Mouse (Mus musculus) lung, adult 2 months (tissue): Measurements from ENCODE around the gene Lrat. TPM values are rescaled to one million over a fixed set of nuclear protein-coding genes. Genes with fewer than 3 reads are reported as not detected.

Experiments
- DNase-seq: peaks from one replicate; pipeline ENCODE4 v3.0.0; 2022
- H3K4me1 ChIP-seq: fragments of 200-500 bp; 2 replicates; pipeline ENCODE4 v1.6.1; 2011; ENCODE audit warnings: low read length; ENCODE audit not compliant: control insufficient read depth, insufficient read depth
- H3K4me3 ChIP-seq: fragments of 200-500 bp; replicated peaks from 2 replicates; pipeline ENCODE3; 2011; ENCODE audit warnings: low read depth, mild to moderate bottlenecking, control low read depth, low read length; ENCODE audit errors: extremely low read depth
- CTCF ChIP-seq: fragments of 200-500 bp; IDR thresholded peaks from 2 replicates; pipeline ENCODE4 v1.5.1; 2011; ENCODE audit warnings: mild to moderate bottlenecking, low read length, control low read depth; ENCODE audit not compliant: insufficient read depth
- POLR2A ChIP-seq: fragments of 200-500 bp; IDR thresholded peaks from 2 replicates; pipeline ENCODE4 v1.6.1; 2011; ENCODE audit warnings: low read depth, mild to moderate bottlenecking, control low read depth, low read length, borderline replicate concordance; ENCODE audit errors: extremely low read depth
- whole genome bisulfite sequencing: fragments of 180-500 bp; shearing (Covaris S2); methylation state at CpG from one replicate; pipeline ENCODE4 v1.1.7; 2018; 5-methylcytosine and 5-hydroxymethylcytosine counted together
- polyA plus RNA-seq: library from polyadenylated mRNA; depleted of rRNA; stranded (reverse); fragments of >200 nt; gene quantifications from 2 replicates; pipeline ENCODE4 v1.2.3, GENCODE M21; 2012; rRNA removed

The Lrat gene
- polyA plus RNA-seq: 5.5 and 13.8 TPM in 2 replicates

DNA sequence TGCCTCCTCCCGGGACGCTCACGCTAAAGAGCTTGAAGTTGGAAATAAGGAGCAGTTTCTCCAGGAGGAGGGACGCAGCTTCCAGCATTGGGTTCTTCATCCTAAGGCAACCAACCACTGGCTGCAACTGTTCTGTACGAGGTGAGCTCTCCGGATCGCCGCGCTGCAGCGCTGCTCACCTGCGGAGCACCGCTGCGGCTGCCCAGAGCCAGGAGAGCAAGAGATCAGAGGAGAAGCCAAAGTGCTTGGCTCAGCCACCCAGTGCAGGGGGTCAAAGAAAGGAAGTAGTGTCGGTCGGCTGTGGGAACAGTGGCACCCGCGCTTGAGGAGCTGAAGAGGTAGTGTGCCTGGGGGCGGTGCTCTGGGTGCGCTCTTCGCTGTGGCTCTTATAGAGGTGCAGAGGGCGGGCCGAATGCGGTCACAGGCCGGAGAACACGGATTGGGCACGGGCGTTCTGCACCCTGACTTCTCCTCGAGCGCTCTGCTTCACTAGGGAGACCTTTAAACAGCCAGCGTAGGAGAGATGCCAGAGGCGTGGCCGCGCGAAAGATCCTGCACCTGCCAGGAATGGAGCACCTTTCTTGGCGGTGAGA is at the start of gene Lrat:
TSS of gene Lrat (minus strand) at position 361 of the 593 bp plus-strand sequence.
- H3K4me3 ChIP-seq: peak within 1 kb of the TSS; percentile 66
- peaks cover 4% of the 10 kb centered on the region for H3K4me1 ChIP-seq
- 1% methylated on average over 35 of the region's 35 CpGs for WGBS
- TF ChIP-seq CTCF (no peak), POLR2A (peak; percentile 41; the same call in 1 of the 2 replicates)
- DNase-seq: peak; percentile 22

DNA sequence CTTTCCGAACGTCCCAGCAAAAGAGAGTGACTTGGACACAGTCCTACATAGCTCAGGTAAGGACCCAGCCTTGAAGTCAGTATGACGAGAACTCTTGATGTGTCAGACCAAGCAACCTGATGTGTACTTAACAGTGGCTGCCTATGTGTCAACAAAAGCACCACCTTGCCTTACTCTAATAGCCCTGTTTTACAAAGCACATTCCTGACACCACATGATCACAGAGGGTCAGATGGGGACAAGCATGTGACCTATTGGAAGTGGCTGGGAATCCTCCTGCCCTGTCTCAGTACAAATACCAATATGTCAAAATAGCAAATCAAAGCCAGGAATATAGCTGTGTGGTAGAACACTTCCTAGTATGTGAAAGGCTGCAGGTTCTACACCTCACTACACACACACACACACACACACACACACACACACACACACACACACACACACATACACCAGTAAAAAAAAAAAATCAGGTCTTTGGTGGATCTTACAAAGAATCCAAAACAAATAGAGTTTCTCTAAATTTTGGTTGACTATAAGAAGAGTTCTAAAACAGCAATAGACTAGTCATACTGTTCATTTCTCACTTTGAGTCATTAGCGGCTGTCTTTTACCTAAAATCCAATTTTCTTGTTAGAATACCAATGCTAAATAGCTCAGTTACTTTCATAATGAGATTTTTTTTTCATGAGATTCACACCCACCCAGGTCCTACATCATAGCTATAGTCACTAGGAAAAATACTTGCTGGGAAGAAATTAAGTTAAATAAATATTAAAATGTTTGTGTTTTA is 48.6 kb upstream of the Lrat start:
- WGBS: 70% methylated on average over 4 of the region's 4 CpGs
- no peak for DNase-seq
- H3K4me1 ChIP-seq: no peaks in the 10 kb centered on the region; the same call in 1 of the 2 replicates
- no peak overlapping the region for H3K4me3 ChIP-seq
- TF ChIP-seq CTCF (no peak), POLR2A (no peak)

DNA sequence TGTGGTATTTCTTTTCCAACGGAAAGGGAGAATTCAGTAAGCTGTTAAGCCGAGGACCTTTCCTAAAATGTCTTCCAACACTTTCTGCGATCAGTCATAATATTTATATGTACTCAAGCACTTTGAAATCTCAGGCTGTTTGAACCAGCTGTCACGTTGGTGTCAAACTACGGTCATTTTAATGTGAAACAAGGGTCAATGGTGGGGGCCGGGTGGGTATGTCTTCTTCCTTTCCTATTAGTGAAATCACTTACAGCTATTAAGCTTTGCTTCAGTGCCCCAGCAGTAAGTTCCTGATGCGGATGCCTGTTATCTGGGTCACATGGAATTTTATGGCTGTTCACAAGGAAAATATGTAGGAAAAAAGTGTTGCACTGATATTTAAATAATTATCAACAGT is 46.9 kb upstream of the Lrat start:
- DNase-seq: no peak
- H3K4me1 ChIP-seq: no peaks in the 10 kb centered on the region; the same call in 1 of the 2 replicates
- WGBS: 29% methylated on average over 7 of the region's 7 CpGs
- TF ChIP-seq CTCF (no peak), POLR2A (no peak)
- H3K4me3 ChIP-seq: no peak overlapping the region

DNA sequence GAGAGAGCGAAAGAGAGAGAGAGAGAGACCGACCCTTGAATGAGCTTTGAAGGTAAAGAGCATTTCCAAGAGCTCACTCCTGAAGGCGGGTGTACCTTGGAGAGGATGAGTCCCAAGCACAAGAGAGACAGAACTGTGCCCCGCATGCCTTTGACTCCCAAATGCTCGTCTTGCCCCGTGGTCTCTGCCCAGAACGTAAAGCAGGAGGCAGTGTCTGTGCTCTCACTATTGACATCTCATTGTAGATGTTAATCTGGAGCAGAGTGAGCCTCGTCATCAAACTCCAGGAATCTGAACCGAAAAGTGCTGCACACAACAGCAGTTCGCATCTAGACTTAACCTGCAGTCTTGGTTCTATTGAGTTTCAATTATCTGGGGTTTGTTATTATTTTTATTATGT is 46.4 kb upstream of the Lrat start:
- H3K4me1 ChIP-seq: no peaks in the 10 kb centered on the region; the same call in 1 of the 2 replicates
- TF ChIP-seq CTCF (no peak), POLR2A (no peak)
- WGBS: 33% methylated on average over 10 of the region's 10 CpGs
- no peak for DNase-seq
- no peak overlapping the region for H3K4me3 ChIP-seq

DNA sequence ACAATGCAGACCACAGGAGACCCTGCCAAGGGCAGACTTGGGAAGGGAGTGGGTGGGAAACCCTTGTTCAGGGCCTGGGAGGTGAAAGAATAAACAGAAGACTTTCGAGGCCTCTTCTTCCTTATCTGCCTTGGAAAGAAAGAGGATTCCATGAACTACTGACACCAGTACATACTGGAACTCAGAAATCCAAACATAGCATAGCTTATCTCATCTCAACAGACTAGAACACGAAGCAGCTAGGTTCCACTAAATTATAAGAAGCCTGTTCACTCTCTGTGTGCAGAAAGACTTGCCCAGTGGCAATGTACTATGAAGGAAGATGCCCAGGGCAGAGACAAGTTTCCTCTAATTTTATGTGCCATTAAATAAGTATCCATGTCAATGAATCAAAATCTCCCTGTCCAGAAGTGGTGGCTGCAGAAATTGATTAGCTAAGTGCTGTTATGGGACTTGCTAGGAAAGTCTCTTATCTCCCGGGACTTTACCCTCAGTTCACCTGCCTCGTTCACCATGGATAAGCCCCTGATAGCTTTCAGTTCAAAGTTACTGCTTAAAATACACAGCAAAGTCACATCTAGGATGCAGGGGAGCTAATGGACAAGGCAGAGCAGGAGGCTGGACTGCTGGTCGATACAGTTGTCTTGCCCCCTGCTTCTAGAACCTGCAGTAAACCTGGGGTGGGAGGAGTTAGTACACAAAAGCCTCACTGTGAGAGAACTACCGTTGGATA is 42.8 kb upstream of the Lrat start:
- 22% methylated on average over 6 of the region's 6 CpGs for WGBS
- no peak for DNase-seq

DNA sequence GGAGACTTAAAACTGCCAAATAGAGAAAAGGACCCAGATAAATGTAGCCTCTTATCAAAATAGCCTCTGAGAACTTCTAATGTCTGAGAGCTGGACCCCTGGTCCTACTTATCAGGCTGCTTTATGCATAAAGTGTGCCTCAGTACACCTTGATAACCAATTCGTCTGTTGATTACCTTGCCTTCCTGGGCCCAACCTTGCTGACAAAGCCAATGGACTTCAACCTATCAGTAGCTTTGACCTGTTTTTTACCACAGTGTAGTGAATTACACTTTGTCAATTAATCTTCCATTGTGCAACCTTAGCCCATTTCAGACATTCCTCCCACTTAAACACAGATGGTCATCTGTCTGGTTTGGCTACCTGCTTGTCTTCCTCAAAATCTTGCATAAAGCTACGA is 24.1 kb upstream of the Lrat start:
- no peak overlapping the region for H3K4me3 ChIP-seq
- WGBS: 81% methylated on average over 2 of the region's 2 CpGs
- TF ChIP-seq POLR2A (no peak), CTCF (no peak)
- H3K4me1 ChIP-seq: no peaks in the 10 kb centered on the region
- no peak for DNase-seq

More for the DNA sequence above, 42.8 kb upstream of the Lrat start:
- Histone ChIP-seq H3K4me3 (no peak overlapping the region), H3K4me1 (no peaks in the 10 kb centered on the region; the same call in 1 of the 2 replicates)
- TF ChIP-seq CTCF: no peak

DNA sequence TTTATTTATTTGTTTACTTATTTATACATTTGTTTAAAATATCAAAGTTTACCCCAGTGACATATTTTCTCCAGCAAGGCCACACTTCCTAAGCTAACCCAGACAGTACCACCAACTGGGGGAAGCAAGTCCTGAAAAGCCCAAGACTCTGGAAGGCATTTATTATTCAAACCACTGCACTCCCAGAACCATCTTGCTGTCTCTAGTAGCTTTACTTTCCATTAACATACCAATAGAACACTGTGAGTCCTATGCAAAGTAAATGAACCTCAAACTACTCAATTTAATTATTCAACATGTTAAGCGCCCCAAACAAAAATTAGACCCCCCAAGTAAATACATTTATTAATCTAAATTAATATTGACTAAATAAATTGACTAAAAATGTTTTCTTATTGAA is 11.9 kb upstream of the Lrat start:
- no peak overlapping the region for H3K4me3 ChIP-seq
- 52% methylated on average over 1 of the region's 1 CpGs for WGBS
- TF ChIP-seq POLR2A: no peak
- TF ChIP-seq CTCF: no peak
- no peaks in the 10 kb centered on the region for H3K4me1 ChIP-seq
- no peak for DNase-seq

DNA sequence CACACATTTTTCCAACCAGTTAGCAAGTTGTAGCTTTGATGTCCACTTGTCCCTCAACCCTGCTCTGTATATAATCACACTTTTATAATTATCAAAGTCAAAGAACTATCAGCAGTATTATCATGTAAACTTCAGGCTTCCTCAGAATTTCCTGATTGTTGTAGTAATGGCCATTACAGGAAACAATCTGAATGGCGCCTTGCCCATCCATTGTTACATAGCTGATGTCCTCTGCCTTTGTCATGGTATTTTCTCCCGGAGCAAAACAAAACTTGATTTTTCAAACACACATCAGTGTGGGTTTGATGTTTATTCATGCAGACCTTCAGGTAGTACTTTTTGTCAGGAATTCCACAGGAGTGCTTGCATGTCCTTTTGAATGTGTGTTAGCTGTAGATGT is 4.9 kb upstream of the Lrat start:
- 59% methylated on average over 2 of the region's 2 CpGs for WGBS
- DNase-seq: no peak
- no peaks in the 10 kb centered on the region for H3K4me1 ChIP-seq

DNA sequence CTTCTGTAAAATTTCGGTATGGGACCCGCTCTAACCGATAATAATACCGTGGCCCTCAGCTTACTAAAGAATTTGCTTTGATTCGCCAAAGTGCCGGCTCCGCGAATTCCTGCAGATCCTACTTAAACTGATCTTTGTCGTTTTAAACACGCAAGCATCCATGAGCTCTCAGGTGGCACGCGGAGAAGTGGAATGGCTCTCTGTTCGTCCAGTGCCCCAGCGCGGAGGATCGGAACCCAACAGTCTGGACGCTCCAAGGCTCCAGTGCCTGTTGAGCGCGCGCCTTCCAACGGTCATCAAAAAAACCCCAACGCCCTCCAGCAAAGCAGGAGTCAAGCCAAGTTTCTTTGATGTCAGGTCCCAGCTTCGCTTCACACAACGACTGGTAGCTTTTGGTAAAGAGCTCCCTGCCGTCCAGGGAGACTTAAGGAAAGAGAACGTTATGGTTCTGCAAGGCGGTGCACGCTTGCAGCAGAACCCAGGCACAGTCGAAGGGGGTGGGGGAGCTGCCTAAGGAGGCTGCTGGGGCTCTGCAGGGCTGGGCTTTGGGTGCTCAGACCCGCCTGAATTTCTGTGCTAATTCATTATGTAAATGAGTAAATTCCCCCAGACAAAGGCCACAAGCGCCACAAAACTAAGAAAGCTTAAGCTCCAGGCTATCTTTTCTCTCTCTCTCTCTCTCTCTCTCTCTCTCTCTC is 587 bp upstream of the Lrat start:
- WGBS: 3% methylated on average over 31 of the region's 31 CpGs
- TF ChIP-seq CTCF (no peak), POLR2A (no peak)
- peaks cover 4% of the 10 kb centered on the region for H3K4me1 ChIP-seq
- H3K4me3 ChIP-seq: peak overlapping the region; percentile 66
- no peak for DNase-seq

More for the DNA sequence above, 4.9 kb upstream of the Lrat start:
- TF ChIP-seq CTCF (no peak), POLR2A (no peak)
- no peak overlapping the region for H3K4me3 ChIP-seq
